Mouse (Mus musculus) urinary bladder, adult 2 months (tissue): Measurements from ENCODE around the gene Aqp1. TPM values are rescaled to one million over a fixed set of nuclear protein-coding genes. Genes with fewer than 3 reads are reported as not detected.

Experiments used
- DNase-seq: peaks from one replicate; pipeline ENCODE4 v3.0.0; 2022; ENCODE audit warnings: low spot score
- polyA plus RNA-seq: library from polyadenylated mRNA; depleted of rRNA; stranded (reverse); fragments of >200 nt; gene quantifications from 2 replicates; pipeline ENCODE4 v1.2.3, GENCODE M21; 2012

The Aqp1 gene
- polyA plus RNA-seq, 1 experiment, result 444 TPM

DNA sequence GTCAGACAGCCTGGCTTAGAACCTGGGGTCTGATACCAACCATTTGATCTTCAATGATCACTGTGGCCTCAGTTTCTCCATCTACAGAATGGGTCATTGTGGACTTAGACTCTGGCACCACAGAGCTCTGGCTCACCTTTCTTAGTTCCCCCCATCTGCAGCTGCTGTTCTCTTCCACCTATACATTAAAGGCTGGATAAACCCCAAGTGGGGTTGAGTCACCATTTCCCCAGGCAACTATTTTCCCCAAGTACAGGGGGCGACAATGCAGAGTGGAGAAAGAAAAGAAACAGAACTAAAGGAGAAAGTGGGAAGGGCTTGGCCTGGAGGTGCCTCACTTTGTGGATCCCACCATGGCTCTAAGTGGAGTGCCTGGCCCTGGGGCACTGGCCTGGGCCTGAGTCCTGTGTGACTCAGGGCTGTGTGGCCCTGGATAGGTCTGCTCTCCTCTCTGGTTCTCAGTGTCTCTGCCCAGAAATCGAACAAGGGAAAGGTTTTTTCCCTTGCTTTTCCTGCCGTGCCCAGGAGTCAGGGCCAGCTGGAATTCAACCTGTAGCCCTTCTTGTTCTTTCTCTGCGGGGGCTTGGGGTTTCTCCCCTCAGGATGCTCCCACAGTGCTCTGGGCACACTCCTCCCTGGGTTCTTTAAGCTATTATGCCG lies 20.9 kb downstream of the Aqp1 start:
- DNase-seq, result no peak

- no peak for DNase-seq
Observed at GRCm38 (mm10) chr6:55357636-55358031, 21.4 kb downstream of the Aqp1 start.

DNA sequence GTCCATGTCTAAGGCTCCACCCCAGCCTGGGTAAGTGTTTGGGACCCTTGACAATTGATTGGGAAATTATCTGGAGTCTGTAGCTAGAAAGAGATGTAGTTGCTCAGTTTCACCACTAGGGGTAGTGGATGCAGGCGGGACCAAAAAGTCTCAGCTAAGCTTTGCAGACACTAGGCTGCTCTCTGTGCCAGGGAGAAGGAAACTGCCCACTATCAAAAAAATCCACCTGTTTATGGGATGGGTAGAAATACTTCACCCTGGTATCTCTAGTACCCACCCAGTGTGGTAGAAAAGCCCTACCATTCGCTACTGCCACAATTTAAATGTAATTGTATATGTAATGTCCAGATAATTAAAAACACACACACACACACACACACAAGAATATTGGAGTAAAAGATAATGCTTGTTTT lies 22.5 kb downstream of the Aqp1 start:
- DNase-seq, result no peak

DNA sequence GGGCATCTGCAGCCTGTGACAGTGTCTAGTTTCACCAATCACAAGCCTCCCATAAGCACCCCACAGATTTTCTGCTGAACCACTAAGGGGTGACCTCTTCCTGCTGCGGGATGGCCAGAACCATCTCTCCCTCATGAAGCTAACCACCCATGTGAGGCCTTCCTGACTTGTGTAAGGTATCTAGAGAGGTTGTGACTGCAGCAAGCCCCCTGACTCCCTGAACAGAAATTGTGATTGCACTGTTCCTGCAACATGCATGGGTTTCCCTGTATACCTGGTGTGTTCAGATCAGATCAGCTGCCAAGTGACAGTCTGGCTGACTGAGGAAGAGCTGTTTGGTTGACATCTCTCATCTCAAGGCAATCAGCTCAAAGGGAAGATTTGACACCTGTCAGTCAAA lies 26.4 kb downstream of the Aqp1 start:
- DNase-seq, result no peak

GRCm38 (mm10) chr6:55367126-55367525 lies 30.9 kb downstream of the Aqp1 start:
- DNase-seq, result no peak

DNA sequence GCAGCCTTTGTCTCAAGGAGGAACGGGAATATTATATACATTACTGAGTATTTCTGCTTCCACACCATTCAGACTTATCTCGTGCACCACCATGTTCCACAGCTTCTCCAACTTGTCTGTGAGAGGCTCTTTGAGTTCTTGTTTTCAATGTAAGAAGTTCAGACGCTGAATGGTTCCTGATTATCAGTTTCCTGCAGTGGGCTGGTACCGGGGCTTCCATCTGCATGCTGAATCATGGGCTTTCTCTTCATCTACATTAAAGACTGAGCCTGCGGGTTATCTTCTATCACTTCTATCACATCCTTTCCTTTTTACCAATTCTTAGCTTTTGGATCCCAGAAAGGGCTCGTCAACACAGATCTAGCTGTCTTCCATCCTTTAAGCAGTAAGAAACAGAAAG lies 34.6 kb downstream of the Aqp1 start:
- no peak for DNase-seq

DNA sequence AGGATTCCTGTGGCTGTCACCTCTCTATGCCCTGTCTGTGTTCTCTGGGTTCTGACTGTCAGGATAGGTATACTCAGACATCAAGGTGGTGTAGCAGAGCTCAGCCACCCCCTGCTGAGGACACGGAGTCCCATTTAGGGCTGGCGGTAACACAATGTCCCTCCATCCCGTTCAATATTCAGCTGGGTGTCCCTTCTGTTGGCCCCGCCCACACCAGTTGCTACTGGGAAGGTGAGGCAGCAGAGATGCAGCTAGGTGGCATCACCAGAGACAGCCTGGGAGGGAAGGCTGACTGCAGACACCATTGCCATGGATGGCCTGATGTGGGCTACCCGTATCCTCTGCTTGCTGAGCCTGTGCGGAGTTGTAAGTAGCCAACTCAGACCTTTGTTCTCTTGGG lies 39.8 kb downstream of the Aqp1 start, which contains the start of gene Ghrhr:
TSS of gene Ghrhr (plus strand) at position 220 of the 400 bp plus-strand sequence.
- no peak for DNase-seq

GRCm38 (mm10) chr6:55376511-55376910 lies 40.3 kb downstream of the Aqp1 start:
- no peak for DNase-seq

DNA sequence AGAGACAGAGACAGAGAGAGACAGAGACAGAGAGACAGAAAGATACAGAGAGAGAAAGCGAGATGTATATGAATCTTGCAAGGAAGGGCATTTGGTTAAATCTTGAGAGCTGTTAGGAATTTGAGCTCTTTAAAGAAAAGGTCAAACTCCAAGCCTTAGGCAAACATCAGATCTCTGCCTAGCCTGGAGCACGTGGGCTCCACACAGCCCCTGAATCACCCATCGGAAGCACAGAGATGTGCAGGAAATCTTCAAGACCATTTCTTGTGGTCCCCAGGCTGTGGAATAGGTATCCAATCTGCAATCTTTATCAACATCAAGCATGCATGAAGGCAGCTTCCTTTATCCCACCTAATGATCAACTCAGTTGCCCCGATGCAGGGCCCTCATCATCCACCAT lies 41.2 kb downstream of the Aqp1 start:
- DNase-seq, result no peak

- no peak for DNase-seq
Observed at GRCm38 (mm10) chr6:55379641-55380335, 43.6 kb downstream of the Aqp1 start.

GRCm38 (mm10) chr6:55381966-55382365 lies 45.7 kb downstream of the Aqp1 start:
- DNase-seq, result no peak

- no peak for DNase-seq
Observed at GRCm38 (mm10) chr6:55383897-55384296, 47.7 kb downstream of the Aqp1 start.

DNA sequence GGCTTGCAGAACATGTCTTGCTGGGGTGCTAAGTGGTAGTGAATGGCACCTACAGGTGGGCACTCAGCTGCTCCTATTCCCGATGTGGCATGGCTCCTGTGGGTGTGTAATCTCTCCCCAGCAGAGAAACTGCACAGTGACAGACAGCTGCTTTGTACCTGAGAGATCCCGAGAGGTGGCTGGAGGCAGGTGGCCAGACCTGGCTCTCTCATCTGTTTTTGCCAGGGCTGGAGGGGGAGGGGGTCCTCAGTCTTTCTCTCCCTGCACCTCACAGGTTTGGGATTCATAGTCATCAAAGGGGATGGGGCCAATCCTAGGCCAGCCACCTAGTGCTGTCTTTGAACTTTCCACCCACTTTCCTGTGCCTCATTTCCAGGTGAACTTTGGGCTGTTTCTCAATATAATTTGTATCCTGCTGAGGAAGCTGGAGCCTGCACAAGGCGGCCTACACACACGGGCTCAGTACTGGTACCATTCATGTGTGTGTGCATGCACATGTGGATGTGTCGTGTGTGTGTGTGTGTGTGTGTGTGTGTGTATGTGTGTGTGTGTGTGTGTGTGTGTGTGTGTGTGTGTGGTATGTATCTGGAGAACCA lies 48.2 kb downstream of the Aqp1 start:
- DNase-seq, result no peak

DNA sequence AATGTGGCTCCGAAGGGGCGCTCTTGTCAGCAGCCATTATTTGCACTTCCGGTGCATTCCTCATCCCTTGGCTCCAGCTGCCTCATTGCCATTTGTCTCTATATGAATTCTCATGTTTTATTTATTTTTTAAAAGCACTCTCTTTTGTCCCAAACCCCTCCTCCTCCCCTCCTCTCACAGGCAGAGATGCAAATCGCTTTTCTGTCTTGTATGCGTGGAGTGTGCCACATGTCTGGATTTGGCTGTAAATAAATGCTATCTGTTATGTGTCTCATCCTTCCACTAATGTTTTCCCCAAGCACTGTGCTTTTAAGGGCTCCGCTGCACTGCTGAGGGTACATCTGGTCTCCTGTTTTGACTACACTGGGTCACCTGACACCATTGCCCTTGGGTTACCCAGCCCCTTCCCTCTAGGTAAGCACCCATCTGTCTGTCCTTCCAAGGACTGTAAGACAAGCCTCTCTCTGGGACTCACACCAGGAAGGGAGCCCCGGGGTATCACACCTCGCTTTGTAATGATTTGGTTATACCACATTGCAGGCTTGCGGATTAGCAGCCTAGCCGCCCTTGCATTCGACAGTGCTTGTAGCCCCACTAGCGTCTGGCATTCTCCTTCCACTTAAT lies 52.4 kb downstream of the Aqp1 start:
- no peak for DNase-seq

DNA sequence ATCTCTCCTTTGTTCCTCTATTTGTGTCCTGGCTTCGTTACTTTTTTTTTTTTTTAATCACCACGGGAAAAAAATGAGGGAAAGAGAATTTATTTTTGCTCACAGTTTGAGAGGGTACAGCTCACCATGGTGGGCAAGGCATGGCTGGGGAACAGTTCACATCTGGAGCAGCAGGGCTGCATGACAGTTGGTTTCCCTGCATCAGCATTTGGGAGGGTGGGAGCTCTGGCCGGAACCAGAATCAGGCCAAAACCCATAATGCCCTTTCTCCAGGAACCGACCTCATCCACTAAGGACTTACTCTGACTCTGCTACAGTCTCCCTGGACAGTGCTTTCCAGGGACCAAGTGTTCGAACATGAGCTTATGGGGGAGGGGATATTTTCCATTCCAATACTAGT lies 53.1 kb downstream of the Aqp1 start:
- DNase-seq, result no peak

DNA sequence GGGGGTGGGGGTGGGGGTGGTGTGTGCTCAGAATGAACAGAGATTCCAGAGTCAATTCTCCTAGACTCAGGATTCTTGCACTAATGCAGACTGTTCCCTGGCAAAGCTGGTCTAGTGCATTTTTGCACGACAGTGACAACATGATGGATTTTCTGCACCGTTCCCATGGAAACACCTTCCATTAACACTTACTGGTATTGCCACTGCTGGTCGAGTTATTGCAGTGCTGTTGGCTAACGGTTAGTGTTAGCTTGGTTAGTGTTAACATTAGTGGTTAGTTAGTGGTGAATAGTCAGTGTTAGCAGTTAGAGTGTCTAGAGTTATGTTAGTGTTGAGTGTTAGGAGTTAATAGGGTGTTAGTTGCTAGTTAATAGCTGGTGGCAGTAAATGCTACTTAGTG lies 55.6 kb downstream of the Aqp1 start:
- DNase-seq, result no peak

DNA sequence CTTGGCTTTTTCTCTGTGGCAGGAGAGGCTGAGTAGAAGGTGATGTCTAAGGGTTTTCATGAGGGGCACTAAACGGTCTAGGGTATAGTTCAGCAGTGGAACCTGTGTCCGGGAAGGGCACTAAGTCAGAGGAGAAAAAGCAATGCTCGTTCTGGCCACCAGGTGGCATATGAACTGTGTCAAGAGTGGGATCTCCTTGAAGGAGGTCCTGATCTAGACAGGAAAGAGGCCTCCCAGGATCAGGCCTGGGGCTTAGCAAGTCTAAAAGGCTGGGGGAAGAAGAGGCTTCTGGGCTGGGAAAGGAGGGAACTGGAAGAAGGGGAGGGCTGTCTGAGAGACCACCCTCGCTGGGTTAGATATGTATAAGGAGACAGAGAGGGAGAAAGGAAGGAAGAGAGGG lies 56.2 kb downstream of the Aqp1 start:
- peak; percentile 46 for DNase-seq

GRCm38 (mm10) chr6:55394854-55395253 lies 58.6 kb downstream of the Aqp1 start:
- peak; percentile 15 for DNase-seq

DNA sequence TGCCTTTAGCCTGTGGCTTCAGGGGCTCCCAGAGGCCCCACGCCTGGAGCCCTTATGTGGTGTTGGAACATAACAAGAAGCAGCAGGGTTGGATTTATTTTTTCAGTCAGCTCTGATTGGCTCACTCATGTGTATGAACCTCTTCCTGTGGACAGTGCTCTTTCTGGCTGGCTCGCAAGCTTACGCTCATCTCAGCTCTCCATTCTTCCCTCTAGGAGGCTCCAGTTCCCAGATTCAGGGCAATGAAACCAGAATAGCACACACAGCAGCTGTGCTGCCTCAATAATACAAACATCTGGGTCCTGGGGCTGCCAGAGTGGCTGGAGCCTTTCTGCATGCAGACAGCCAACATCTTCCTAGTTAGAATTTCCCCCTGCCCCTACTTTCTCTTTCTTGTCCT lies 59.9 kb downstream of the Aqp1 start:
- DNase-seq, result no peak

DNA sequence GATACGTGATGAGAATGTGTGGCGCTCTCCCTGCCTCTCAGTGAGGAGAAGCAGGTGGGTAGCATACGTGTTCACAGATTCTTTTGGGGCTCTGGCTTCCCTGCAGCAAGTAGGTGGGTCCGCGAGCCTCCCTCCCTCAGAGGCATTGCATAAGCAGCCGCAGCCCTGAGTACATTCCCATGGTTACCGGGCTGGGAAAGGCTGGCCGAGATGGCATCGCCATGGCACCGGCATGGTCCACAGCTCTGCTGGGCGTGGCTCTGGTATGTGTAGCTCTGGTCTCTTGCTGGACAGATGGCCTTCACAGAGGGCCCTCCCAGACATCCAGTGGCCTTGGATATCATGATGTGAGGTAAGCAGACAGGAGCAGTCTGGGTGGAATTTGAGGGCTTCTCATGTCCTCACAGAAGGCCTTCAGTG lies 60.4 kb downstream of the Aqp1 start:
- no peak for DNase-seq
